Mouse (Mus musculus) adrenal gland, postnatal 0 days (tissue): Measurements from ENCODE around the gene Uba6. TPM values are rescaled to one million over a fixed set of nuclear protein-coding genes. Genes with fewer than 3 reads are reported as not detected.

Source experiments
- polyA plus RNA-seq: library from polyadenylated mRNA; unstranded; fragments of >200 nt; fragmentation: Nextera tagmentation; extraction: Ambion mirVana; gene quantifications from 2 replicates; pipeline ENCODE4 v1.2.1, GENCODE M21; 2015

Uba6 gene
- polyA plus RNA-seq: 4.5 and 6.0 TPM in 2 replicates

GRCm38 (mm10) chr5:86172449-86173161 is at the start of gene Uba6:
Uba6 (minus strand) TSS chr5:86172803.

GRCm38 (mm10) chr5:86197801-86198200 is 25.2 kb upstream of the Uba6 start, which contains the start of gene Gnrhr:
Gnrhr (minus strand) TSS chr5:86197901.

GRCm38 (mm10) chr5:86071538-86071937 is 101.1 kb downstream of the Uba6 start, which contains the start of gene Stap1:
Stap1 (plus strand) TSS chr5:86071746.

GRCm38 (mm10) chr5:86065101-86065875 is 107.3 kb downstream of the Uba6 start, which contains the start of gene Cenpc1:
Cenpc1 (minus strand) TSS chr5:86065583.

Other genes with a start within 250 kb of the Uba6 start
- gene Cenpc1, start 107.2 kb downstream of the Uba6 start, polyA plus RNA-seq: 17.4 and 18.8 TPM in 2 replicates
- 0.20 and 0.52 TPM in 2 replicates for gene Stap1, start 101.1 kb downstream of the Uba6 start, polyA plus RNA-seq
- 0.44 and 1.2 TPM in 2 replicates for gene Gnrhr, start 25.1 kb upstream of the Uba6 start, polyA plus RNA-seq
- not detected in 2 replicates for gene Tmprss11c, start 116.5 kb upstream of the Uba6 start, polyA plus RNA-seq
- gene Tmprss11d, start 200.6 kb upstream of the Uba6 start, polyA plus RNA-seq: not detected in 2 replicates